Mouse (Mus musculus) lung, embryonic 14.5 days (tissue): ENCODE results near the gene Trap1. TPM values are rescaled to one million over a fixed set of nuclear protein-coding genes. Genes with fewer than 3 reads are reported as not detected.
A peak's percentile ranks its signal among the peaks of the same experiment; 100 is the strongest.
"Not testable (repeated sequence)": the region's sequence is repeated elsewhere in the genome, so short reads cannot be mapped to it uniquely, and the experiment has no call there.

ENCODE experiments used
- ATAC-seq: fragments of 200-750 bp; cut with Nextera tagmentation; 2 replicates; pipeline ENCODE4 v1.8.0; 2017; ENCODE audit warnings: mild to moderate bottlenecking, moderate TSS enrichment, moderate library complexity; ENCODE audit not compliant: insufficient read depth
- DNase-seq: peaks from one replicate; pipeline ENCODE4 v3.0.0-alpha.2; 2015
- H3K27ac ChIP-seq: fragments of 300-500 bp; sonication (generic); 2 replicates; pipeline ENCODE4 v1.5.1; 2014; ENCODE audit warnings: low read depth, mild to moderate bottlenecking, moderate library complexity
- H3K27me3 ChIP-seq: fragments of 300-500 bp; sonication (generic); 2 replicates; pipeline ENCODE4 v1.6.1; 2014; ENCODE audit warnings: low read length, control low read depth; ENCODE audit not compliant: insufficient read depth
- H3K36me3 ChIP-seq: fragments of 300-500 bp; sonication (generic); 2 replicates; pipeline ENCODE4 v1.6.1; 2014; ENCODE audit warnings: control low read depth; ENCODE audit not compliant: insufficient read depth
- H3K4me1 ChIP-seq: fragments of 300-500 bp; sonication (generic); 2 replicates; pipeline ENCODE4 v1.6.1; 2014; ENCODE audit warnings: antibody characterized with exemption, control low read depth; ENCODE audit not compliant: insufficient read depth
- H3K4me2 ChIP-seq: fragments of 300-500 bp; sonication (generic); 2 replicates; pipeline ENCODE4 v1.6.1; 2014; ENCODE audit warnings: mild to moderate bottlenecking
- H3K4me3 ChIP-seq: fragments of 300-500 bp; sonication (generic); 2 replicates; pipeline ENCODE4 v1.5.1; 2014; ENCODE audit warnings: low read depth, low read length
- H3K9ac ChIP-seq: fragments of 300-500 bp; sonication (generic); 2 replicates; pipeline ENCODE4 v1.6.1; 2014
- H3K9me3 ChIP-seq: fragments of 300-500 bp; sonication (generic); 2 replicates; pipeline ENCODE4 v1.6.1; 2016; ENCODE audit warnings: low read depth, low read length, control low read depth
- CTCF ChIP-seq: IDR thresholded peaks from 2 replicates; pipeline ENCODE4 v1.5.1; 2016; ENCODE audit warnings: antibody characterized with exemption, low read depth
- WGBS: fragments of 180-500 bp; shearing (Covaris S2); extraction: QIAGEN DNeasy Blood & Tissue Kit; methylation state at CpG from one replicate; pipeline ENCODE4 v1.1.7; 2014; 5-methylcytosine and 5-hydroxymethylcytosine counted together
- polyA plus RNA-seq: library from polyadenylated mRNA; unstranded; fragments of >200 nt; fragmentation: Nextera tagmentation; extraction: Ambion mirVana; gene quantifications from 2 replicates; pipeline ENCODE4 v1.2.1, GENCODE M21; 2014

The Trap1 gene
- polyA plus RNA-seq, 1 experiment from 2014 or later = 97.2 TPM

DNA sequence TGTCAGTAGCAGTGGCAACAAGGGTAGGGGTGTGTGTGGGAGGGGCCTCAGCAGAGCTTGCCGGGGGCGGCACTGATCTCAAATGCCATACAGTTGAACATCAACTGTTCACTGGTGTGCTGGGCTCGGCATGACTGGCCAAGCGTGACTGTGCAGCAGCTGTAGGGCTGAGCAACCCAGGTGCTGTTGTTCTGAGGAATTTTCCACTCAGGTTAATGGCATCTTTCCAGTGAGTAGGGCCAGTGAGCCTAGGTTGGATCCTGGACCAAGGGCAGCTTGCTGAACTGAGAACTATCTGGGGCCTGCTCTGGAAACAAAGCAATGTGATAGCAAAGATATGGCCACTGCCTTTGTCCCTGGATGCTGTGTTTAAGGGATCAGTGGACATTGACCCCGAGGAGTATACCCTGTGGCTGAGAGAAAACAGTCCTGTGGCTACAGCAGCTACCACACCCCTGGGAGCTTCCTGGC lies 48.2 kb downstream of the Trap1 start:
- Histone ChIP-seq H3K9me3 (no peaks in the 10 kb centered on the region), H3K27ac (no peak overlapping the region), H3K4me1 (no peaks in the 10 kb centered on the region), H3K4me3 (no peak overlapping the region), H3K27me3 (no peaks in the 10 kb centered on the region), H3K4me2 (no peak overlapping the region), H3K9ac (no peak overlapping the region), H3K36me3 (no peaks in the 10 kb centered on the region)
- ATAC-seq = no peak
- TF ChIP-seq CTCF = no peak
- no peak for DNase-seq
- whole genome bisulfite sequencing = 84% methylated on average over 5 of the region's 5 CpGs

- H3K27ac ChIP-seq = no peak overlapping the region
- no peak overlapping the region for H3K4me3 ChIP-seq
- H3K4me1 ChIP-seq = no peaks in the 10 kb centered on the region
- H3K27me3 ChIP-seq = no peaks in the 10 kb centered on the region
- DNase-seq = no peak
- WGBS = 75% methylated on average over 3 of the region's 3 CpGs
- no peak overlapping the region for H3K4me2 ChIP-seq
- ATAC-seq = no peak
- no peaks in the 10 kb centered on the region for H3K36me3 ChIP-seq
- H3K9me3 ChIP-seq = no peaks in the 10 kb centered on the region
- no peak overlapping the region for H3K9ac ChIP-seq
- no peak for TF ChIP-seq CTCF
These were observed 50.4 kb downstream of the Trap1 start for GRCm38 (mm10) chr16:4027211-4027610.

DNA sequence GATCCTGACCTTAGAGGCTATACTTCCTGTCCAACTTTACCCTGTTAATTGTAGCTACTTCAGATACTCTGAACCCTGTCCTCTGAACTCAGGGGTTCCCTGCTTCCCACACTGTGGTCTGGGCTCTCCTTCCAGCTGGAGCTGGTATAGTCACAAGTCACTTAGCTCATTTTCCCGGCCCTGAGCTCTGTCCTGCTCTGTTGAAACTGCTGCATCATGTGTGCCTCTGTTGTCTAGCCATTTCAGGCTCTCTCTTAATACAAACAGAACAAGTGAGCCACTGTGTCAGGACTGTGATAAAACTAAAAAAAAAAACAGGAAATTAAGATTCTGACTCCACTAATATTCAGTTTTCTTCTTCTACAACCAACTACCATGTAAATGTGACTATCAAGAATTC lies 51.0 kb downstream of the Trap1 start:
- Histone ChIP-seq H3K27me3 (no peaks in the 10 kb centered on the region), H3K4me3 (no peak overlapping the region), H3K36me3 (no peaks in the 10 kb centered on the region), H3K4me1 (no peaks in the 10 kb centered on the region), H3K9me3 (no peaks in the 10 kb centered on the region), H3K27ac (no peak overlapping the region), H3K9ac (no peak overlapping the region), H3K4me2 (no peak overlapping the region)
- WGBS = 47% methylated on average over 1 of the region's 1 CpGs
- ATAC-seq = no peak
- no peak for TF ChIP-seq CTCF
- no peak for DNase-seq

DNA sequence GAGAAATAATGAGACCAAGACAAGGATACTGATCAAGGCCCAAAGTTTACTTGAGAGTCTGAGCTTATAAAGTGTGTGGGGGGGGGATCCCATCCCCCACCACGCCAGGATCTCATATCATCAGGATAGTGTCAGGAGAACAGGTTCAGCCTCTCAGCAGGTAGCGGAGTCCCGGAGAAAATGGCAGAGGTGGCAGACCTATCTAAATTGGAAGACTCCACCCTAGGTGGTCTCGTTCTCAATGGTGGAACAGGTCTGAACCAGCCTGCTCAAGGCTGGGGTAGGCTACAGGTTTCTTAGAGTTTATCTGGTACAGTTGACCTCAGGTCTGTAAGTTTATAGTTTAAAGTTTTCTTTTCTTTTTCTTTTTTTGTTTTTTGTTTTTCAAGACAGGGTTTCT lies 54.9 kb downstream of the Trap1 start:
- H3K27me3 ChIP-seq = no peaks in the 10 kb centered on the region
- DNase-seq (no peak), ATAC-seq (no peak)
- no peak overlapping the region for H3K4me2 ChIP-seq
- no peaks in the 10 kb centered on the region for H3K36me3 ChIP-seq
- H3K27ac ChIP-seq = no peak overlapping the region
- H3K4me1 ChIP-seq = no peaks in the 10 kb centered on the region
- H3K9me3 ChIP-seq = no peaks in the 10 kb centered on the region
- no peak for TF ChIP-seq CTCF
- WGBS = 71% methylated on average over 4 of the region's 4 CpGs
- no peak overlapping the region for H3K9ac ChIP-seq
- no peak overlapping the region for H3K4me3 ChIP-seq

GRCm38 (mm10) chr16:4021241-4021640 lies 56.4 kb downstream of the Trap1 start:
- no peak for ATAC-seq
- no peaks in the 10 kb centered on the region for H3K4me1 ChIP-seq

DNA sequence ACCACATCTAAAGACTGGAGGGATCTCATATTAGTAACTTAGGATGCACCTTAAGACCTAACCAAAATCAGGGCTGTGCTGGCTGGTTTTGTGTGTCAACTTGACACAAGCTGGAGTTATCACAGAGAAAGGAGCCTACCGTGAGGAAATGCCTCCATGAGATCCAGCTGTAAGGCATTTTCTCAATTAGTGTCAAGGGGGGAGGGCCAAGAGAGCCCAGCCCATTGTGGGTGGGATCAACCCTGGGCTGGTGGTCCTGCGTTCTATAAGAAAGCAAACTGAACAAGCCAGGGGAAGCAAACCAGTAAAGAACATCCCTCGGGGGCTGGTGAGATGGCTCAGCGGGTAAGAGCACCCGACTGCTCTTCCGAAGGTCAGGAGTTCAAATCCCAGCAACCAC lies 60.2 kb downstream of the Trap1 start:
- not testable (repeated sequence) for DNase-seq, H3K4me3 ChIP-seq, H3K36me3 ChIP-seq, H3K9me3 ChIP-seq, H3K4me1 ChIP-seq, H3K4me2 ChIP-seq, H3K9ac ChIP-seq, H3K27ac ChIP-seq, H3K27me3 ChIP-seq, ATAC-seq
- 80% methylated on average over 6 of the region's 6 CpGs for WGBS

More at GRCm38 (mm10) chr16:4021241-4021640, 56.4 kb downstream of the Trap1 start:
- WGBS = 80% methylated on average over 1 of the region's 1 CpGs
- DNase-seq = no peak
- H3K4me2 ChIP-seq = no peak overlapping the region
- no peaks in the 10 kb centered on the region for H3K36me3 ChIP-seq
- H3K9me3 ChIP-seq = no peaks in the 10 kb centered on the region
- no peak overlapping the region for H3K4me3 ChIP-seq
- H3K27ac ChIP-seq = no peak overlapping the region
- peak; percentile 6; the same call in 1 of the 2 replicates for TF ChIP-seq CTCF
- no peaks in the 10 kb centered on the region for H3K27me3 ChIP-seq
- H3K9ac ChIP-seq = no peak overlapping the region

- not testable (repeated sequence) for H3K9me3 ChIP-seq, H3K27me3 ChIP-seq, H3K4me1 ChIP-seq, H3K9ac ChIP-seq, H3K27ac ChIP-seq, DNase-seq, H3K4me2 ChIP-seq, ATAC-seq, H3K36me3 ChIP-seq, H3K4me3 ChIP-seq
- WGBS = 76% methylated on average over 17 of the region's 17 CpGs
These were observed 60.8 kb downstream of the Trap1 start for GRCm38 (mm10) chr16:4016786-4017185.
